Mouse (Mus musculus) cerebellum, adult 2 months (tissue): ENCODE measurements around the gene Lrrc61.

Experiments used
- CTCF ChIP-seq: fragments of 200-500 bp; IDR thresholded peaks from 2 replicates; pipeline ENCODE4 v1.5.1; 2011; ENCODE audit warnings: low read depth, mild to moderate bottlenecking, control low read depth, low read length, moderate library complexity, borderline replicate concordance; ENCODE audit not compliant: insufficient read depth
- POLR2A ChIP-seq: fragments of 200-500 bp; IDR thresholded peaks from 2 replicates; pipeline ENCODE4 v1.6.1; 2011; ENCODE audit warnings: low read length, control low read depth, borderline replicate concordance; ENCODE audit not compliant: insufficient read depth

- TF ChIP-seq CTCF (no peak), POLR2A (no peak)
These were observed 42.1 kb downstream of the Lrrc61 start for GRCm38 (mm10) chr6:48596545-48597232.
